Mouse (Mus musculus) E14TG2a.4 (cell line): ENCODE results near the gene Fbxo21.

Source experiments
- CTCF ChIP-seq: conservative IDR thresholded peaks from 2 replicates; pipeline ENCODE4 v1.5.1; 2014; ENCODE audit warnings: low read length
- POU5F1 ChIP-seq: IDR thresholded peaks from 2 replicates; pipeline ENCODE4 v1.6.1; 2014; ENCODE audit warnings: low read length, borderline replicate concordance

DNA sequence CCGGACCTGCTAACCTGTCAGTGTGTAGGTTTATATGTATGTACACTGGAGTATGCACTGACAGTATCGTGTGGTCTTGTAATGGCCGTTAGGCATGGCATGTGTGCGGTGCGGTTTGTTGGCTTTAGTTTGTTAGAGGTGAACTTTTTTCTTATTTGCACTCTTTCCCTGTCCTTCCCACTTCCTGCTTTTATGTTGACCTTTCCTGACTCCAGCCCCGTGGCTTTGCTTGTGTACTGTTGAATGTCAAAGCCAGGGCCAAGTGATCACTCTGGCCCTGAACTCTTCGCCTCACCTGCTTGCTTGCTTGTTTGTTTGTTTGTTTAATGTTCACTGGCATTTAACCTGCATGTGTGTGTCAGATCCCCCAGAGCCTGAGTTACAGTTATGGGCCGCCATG, 4.4 kb downstream of the Fbxo21 start:
- TF ChIP-seq CTCF (no peak), POU5F1 (no peak)
